Mouse (Mus musculus) forebrain, embryonic 13.5 days (tissue): ENCODE results near the gene Pknox2. TPM values are rescaled to one million over a fixed set of nuclear protein-coding genes. Genes with fewer than 3 reads are reported as not detected.

Source experiments
- ATAC-seq: fragments of 200-750 bp; cut with Nextera tagmentation; 2 replicates; pipeline ENCODE4 v1.8.0; 2017
- H3K27ac ChIP-seq: fragments of 300-500 bp; sonication (generic); 2 replicates; pipeline ENCODE4 v1.5.1; 2015; ENCODE audit warnings: inconsistent platforms, mild to moderate bottlenecking, moderate library complexity
- H3K27me3 ChIP-seq: fragments of 300-500 bp; sonication (generic); 2 replicates; pipeline ENCODE4 v1.6.1; 2015; ENCODE audit warnings: mild to moderate bottlenecking, inconsistent platforms
- H3K36me3 ChIP-seq: fragments of 300-500 bp; sonication (generic); 2 replicates; pipeline ENCODE4 v1.6.1; 2015; ENCODE audit warnings: mild to moderate bottlenecking, inconsistent platforms; ENCODE audit not compliant: poor library complexity, severe bottlenecking
- H3K4me1 ChIP-seq: fragments of 300-500 bp; sonication (generic); 2 replicates; pipeline ENCODE4 v1.6.1; 2015; ENCODE audit warnings: inconsistent platforms
- H3K4me2 ChIP-seq: fragments of 300-500 bp; sonication (generic); 2 replicates; pipeline ENCODE4 v1.6.1; 2015; ENCODE audit warnings: inconsistent platforms, mild to moderate bottlenecking, moderate library complexity
- H3K4me3 ChIP-seq: fragments of 300-500 bp; sonication (generic); 2 replicates; pipeline ENCODE4 v1.5.1; 2015; ENCODE audit warnings: mild to moderate bottlenecking, inconsistent platforms
- H3K9ac ChIP-seq: fragments of 300-500 bp; sonication (generic); 2 replicates; pipeline ENCODE4 v1.6.1; 2015; ENCODE audit warnings: mild to moderate bottlenecking, inconsistent platforms
- H3K9me3 ChIP-seq: fragments of 300-500 bp; sonication (generic); replicated peaks from 2 replicates; pipeline ENCODE4 v1.6.1; 2016; ENCODE audit warnings: inconsistent platforms
- WGBS: fragments of 180-500 bp; shearing (Covaris S2); methylation state at CpG from one replicate; pipeline ENCODE4 v1.1.7; 2015; 5-methylcytosine and 5-hydroxymethylcytosine counted together
- polyA plus RNA-seq: library from polyadenylated mRNA; unstranded; fragments of >200 nt; fragmentation: Nextera tagmentation; extraction: Ambion mirVana; gene quantifications from 2 replicates; pipeline ENCODE4 v1.2.1, GENCODE M21; 2015

The Pknox2 gene
- polyA plus RNA-seq, 1 experiment from 2014 or later, result 18.7 TPM

DNA sequence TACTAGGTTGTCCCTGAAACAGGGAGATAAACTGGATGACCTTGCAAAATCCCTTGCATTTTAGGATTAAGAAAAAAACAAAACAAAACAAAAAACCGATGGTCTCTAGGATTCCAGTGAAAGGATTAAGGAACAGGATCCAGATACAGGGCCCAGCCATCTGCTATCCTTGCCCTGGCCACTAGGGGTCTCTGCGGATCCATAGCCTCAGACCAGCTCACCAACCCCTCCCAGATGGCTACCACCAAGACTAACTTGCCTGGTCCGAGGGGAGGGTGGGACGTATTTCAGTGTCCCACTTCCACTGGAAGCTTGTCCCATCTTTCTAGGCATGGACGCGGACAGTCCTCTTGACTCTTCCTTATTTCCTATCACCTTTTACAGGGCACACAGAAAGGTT is 230.8 kb downstream of the Pknox2 start:
- no peak overlapping the region for H3K9ac ChIP-seq
- WGBS, result 3% methylated on average over 6 of the region's 6 CpGs
- H3K9me3 ChIP-seq, result no peaks in the 10 kb centered on the region
- no peaks in the 10 kb centered on the region for H3K36me3 ChIP-seq
- H3K27ac ChIP-seq, result no peak overlapping the region
- no peak overlapping the region for H3K4me3 ChIP-seq
- peaks cover 19% of the 10 kb centered on the region for H3K4me1 ChIP-seq
- H3K4me2 ChIP-seq, result peak overlapping the region; percentile 13; the same call in 1 of the 2 replicates
- ATAC-seq, result peak; percentile 81
- no peaks in the 10 kb centered on the region for H3K27me3 ChIP-seq

DNA sequence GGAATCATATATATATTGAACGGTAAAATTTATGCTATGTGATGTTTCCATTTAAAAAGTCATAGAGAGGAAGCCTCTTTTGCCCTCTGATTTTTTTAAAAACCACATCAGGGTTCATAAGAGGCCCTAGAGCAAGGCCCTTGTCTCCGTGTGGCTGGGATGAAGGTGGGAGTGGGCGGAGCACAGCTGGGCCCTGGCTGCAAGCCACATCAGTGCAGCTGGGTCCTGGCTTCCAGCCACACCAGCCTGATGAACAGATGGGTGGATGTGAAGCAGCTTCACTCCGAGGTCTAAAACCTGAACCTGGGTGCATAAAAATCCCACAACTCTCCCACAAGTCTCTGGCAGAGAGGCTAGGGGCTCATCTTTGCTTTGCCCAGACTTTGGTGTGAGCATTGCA is 241.8 kb downstream of the Pknox2 start:
- Histone ChIP-seq H3K36me3 (peaks cover 16% of the 10 kb centered on the region), H3K27ac (no peak overlapping the region), H3K4me3 (no peak overlapping the region), H3K4me2 (no peak overlapping the region), H3K9ac (no peak overlapping the region), H3K27me3 (no peaks in the 10 kb centered on the region), H3K9me3 (no peaks in the 10 kb centered on the region), H3K4me1 (peaks cover 9% of the 10 kb centered on the region)
- WGBS, result 69% methylated on average over 4 of the region's 4 CpGs
- no peak for ATAC-seq

DNA sequence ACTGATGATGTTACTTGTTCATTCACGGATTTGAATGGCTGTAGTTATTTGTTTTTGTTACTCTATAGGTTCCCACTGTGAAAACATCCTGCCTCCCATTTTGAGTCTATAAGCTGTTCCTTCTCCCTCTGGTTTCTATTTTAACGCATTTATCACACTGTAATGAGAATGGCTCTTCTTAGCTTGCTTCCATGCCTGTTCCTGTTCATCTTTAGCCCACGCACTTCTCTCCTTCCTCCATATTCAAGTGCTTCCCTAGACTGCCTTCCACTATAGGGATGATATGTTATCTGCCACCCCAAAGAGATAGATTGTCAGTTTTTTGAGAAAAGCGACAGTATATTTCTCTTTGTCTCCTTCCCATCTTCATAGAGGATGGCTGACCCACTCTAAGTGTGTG is 246.7 kb downstream of the Pknox2 start:
- no peak overlapping the region for H3K4me3 ChIP-seq
- H3K36me3 ChIP-seq, result peaks cover 12% of the 10 kb centered on the region
- no peak for ATAC-seq
- H3K27ac ChIP-seq, result no peak overlapping the region
- no peaks in the 10 kb centered on the region for H3K9me3 ChIP-seq
- H3K4me2 ChIP-seq, result no peak overlapping the region
- H3K4me1 ChIP-seq, result peaks cover 1% of the 10 kb centered on the region
- H3K27me3 ChIP-seq, result no peaks in the 10 kb centered on the region
- WGBS, result 90% methylated on average over 4 of the region's 4 CpGs
- H3K9ac ChIP-seq, result no peak overlapping the region

DNA sequence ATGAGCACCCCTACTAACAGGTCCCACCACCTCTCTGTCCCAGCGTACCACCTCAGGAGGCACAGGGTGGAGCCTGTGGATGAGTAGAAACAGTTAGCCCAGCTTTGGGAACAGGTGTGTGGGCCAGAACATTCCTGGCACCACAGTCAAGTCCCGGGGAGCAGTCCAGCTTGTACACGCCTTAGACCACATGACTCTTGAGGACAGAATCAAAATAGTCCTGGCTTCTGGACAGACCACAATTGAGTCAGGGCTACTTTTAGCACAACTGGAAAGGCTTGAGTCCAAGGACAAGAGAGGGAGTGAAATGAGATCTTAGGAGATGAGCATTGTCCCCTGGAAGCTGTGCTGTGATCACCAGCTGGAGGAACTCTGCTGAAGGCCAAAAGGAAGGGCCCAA is 248.6 kb downstream of the Pknox2 start:
- H3K36me3 ChIP-seq, result peaks cover 12% of the 10 kb centered on the region
- no peaks in the 10 kb centered on the region for H3K9me3 ChIP-seq
- H3K4me2 ChIP-seq, result no peak overlapping the region
- H3K4me3 ChIP-seq, result no peak overlapping the region
- no peak overlapping the region for H3K27ac ChIP-seq
- no peak overlapping the region for H3K9ac ChIP-seq
- no peaks in the 10 kb centered on the region for H3K4me1 ChIP-seq
- H3K27me3 ChIP-seq, result no peaks in the 10 kb centered on the region
- WGBS, result 98% methylated on average over 3 of the region's 3 CpGs
- ATAC-seq, result no peak

DNA sequence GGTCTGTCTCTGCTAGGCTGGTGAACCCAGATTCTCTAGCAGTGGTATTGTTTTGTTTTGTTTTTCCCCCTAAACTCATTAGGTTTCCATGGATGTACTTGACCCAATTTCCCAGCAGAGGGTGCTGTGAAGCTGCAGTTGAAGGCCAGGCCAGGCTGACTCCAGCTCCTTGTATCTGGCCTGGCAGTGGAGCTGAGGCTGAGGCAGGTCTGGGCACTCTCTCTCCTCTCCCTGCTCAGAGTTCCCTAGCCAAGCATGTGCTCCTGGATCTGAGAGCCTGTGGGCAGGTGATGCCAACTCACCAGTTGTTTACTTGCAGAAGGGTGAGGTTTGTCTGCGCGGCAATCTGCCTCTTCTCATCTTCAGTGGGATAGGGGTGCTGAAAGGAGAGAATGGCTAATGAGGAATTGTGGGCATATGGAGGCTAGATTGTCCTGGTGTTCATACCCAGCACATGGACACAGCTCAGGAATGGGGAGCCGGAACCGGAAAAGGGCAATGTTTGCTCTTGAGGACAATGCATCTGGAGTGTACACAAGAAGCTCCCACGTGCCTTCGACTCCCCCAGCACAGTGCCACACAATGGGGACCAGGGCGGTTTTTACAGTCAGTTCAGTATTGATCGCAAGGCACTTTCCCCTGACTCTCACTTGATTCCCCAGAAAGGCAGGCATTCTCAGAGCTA is 252.1 kb downstream of the Pknox2 start:
- Histone ChIP-seq H3K4me3 (no peak overlapping the region), H3K9ac (peak overlapping the region; percentile 23; the same call in 1 of the 2 replicates), H3K4me1 (no peaks in the 10 kb centered on the region), H3K27ac (no peak overlapping the region), H3K27me3 (no peaks in the 10 kb centered on the region), H3K4me2 (no peak overlapping the region), H3K36me3 (peaks cover 19% of the 10 kb centered on the region), H3K9me3 (no peaks in the 10 kb centered on the region)
- peak; percentile 86 for ATAC-seq
- WGBS, result 76% methylated on average over 8 of the region's 8 CpGs

DNA sequence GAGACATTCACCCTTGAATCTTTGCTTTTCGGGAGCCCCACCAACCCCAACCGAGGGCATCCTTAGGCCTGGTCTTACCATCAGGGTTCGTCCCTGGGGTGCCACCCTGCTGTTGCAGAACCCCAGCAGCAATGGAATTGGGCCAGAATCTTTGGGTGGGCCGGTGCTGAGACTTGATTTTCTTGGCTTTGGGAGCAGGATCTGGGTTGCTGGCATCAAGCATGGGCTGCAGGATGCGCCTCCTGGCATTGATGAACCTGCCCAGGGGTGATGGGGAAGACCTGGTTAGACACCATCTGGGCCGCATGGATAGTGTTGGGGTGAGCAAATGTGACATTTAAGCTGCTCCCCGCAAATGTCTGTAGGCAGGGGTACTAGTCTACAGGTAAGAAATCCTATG is 253.0 kb downstream of the Pknox2 start:
- no peak overlapping the region for H3K9ac ChIP-seq
- H3K4me3 ChIP-seq, result no peak overlapping the region
- H3K9me3 ChIP-seq, result no peaks in the 10 kb centered on the region
- H3K4me2 ChIP-seq, result no peak overlapping the region
- ATAC-seq, result no peak
- H3K4me1 ChIP-seq, result no peaks in the 10 kb centered on the region
- WGBS, result 92% methylated on average over 7 of the region's 7 CpGs
- H3K27ac ChIP-seq, result no peak overlapping the region
- no peaks in the 10 kb centered on the region for H3K27me3 ChIP-seq
- H3K36me3 ChIP-seq, result peaks cover 19% of the 10 kb centered on the region

DNA sequence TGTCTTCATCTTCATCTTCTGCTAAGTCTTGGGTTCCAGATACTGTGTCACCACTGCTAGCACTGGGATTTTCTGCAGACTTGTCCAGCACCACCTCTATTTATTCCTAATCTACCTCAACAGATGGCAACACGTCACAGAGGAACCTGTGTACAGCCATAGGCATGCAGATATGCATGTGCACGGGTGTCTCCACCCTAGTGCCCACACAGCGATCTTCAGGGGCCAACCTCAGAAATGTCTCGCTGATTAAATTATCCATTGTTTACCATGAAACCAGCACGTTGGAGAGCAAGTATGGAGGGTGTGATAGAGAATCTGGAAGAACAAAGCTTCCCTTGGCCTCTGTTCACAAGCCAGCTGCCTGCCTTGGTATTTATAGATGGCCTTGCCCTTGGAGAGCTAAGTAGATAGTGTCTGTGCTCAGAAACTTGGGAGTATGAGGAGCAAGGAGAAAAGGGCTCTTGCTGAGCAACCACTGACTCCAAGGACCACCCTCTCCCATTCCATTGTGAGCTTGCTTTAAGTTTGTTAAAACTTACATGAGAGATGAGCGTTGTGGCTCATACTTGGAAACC is 253.7 kb downstream of the Pknox2 start:
- H3K4me1 ChIP-seq, result no peaks in the 10 kb centered on the region
- WGBS, result 84% methylated on average over 6 of the region's 6 CpGs
- no peak for ATAC-seq
- no peak overlapping the region for H3K9ac ChIP-seq
- H3K27me3 ChIP-seq, result no peaks in the 10 kb centered on the region
- H3K4me2 ChIP-seq, result no peak overlapping the region
- H3K9me3 ChIP-seq, result no peaks in the 10 kb centered on the region
- no peak overlapping the region for H3K27ac ChIP-seq
- H3K4me3 ChIP-seq, result no peak overlapping the region
- H3K36me3 ChIP-seq, result peaks cover 19% of the 10 kb centered on the region

DNA sequence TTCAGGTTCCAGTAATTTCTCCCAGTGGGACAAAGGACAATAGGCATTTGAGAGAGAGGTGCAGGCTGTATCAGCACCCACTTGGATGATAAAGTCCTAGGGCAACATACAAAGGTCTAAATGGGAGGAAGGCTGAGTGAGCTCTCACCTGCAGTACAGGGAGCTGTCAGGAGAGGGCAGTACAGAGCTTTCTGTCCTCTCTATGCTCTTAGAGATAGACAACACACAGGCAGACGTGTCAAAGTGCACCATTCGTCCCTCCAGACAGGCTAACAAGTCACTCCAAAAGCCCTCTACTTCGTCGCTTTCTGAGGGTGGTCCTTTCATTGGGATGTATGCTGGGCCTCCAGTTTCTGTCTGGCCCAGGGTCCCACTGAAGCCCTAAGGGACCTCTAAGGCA is 256.7 kb downstream of the Pknox2 start:
- no peaks in the 10 kb centered on the region for H3K4me1 ChIP-seq
- 28% methylated on average over 4 of the region's 4 CpGs for WGBS
- ATAC-seq, result no peak; the same call in 1 of the 2 replicates

DNA sequence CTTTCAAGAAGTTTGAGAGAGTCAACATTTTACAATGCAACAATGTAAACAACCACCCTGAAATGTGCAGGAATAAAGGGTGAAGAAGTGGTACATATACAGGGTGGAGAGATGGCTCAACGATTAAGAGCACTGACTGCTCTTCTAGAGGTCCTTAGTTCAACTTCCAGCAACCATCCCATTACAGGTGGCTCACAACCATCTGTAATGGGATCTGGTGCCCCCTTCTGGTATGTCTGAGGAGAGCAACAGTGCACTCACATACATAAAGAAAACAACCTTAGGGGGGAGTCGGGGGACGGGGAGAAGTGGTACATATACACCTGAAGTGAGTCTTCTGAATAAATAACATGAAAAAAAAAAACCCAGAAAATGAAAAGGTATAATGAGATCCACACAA is 262.0 kb downstream of the Pknox2 start:
- H3K27me3 ChIP-seq, result no peaks in the 10 kb centered on the region
- no peak overlapping the region for H3K27ac ChIP-seq
- peaks cover 7% of the 10 kb centered on the region for H3K36me3 ChIP-seq
- no peak overlapping the region for H3K4me2 ChIP-seq
- WGBS, result 60% methylated on average over 3 of the region's 3 CpGs
- H3K9ac ChIP-seq, result no peak overlapping the region
- no peak overlapping the region for H3K4me3 ChIP-seq
- H3K4me1 ChIP-seq, result peaks cover 20% of the 10 kb centered on the region
- no peaks in the 10 kb centered on the region for H3K9me3 ChIP-seq
- no peak for ATAC-seq

More for the DNA sequence above, 256.7 kb downstream of the Pknox2 start:
- Histone ChIP-seq H3K9me3 (no peaks in the 10 kb centered on the region), H3K36me3 (peaks cover 19% of the 10 kb centered on the region), H3K4me3 (no peak overlapping the region), H3K4me2 (no peak overlapping the region), H3K27me3 (no peaks in the 10 kb centered on the region), H3K27ac (no peak overlapping the region), H3K9ac (no peak overlapping the region)

DNA sequence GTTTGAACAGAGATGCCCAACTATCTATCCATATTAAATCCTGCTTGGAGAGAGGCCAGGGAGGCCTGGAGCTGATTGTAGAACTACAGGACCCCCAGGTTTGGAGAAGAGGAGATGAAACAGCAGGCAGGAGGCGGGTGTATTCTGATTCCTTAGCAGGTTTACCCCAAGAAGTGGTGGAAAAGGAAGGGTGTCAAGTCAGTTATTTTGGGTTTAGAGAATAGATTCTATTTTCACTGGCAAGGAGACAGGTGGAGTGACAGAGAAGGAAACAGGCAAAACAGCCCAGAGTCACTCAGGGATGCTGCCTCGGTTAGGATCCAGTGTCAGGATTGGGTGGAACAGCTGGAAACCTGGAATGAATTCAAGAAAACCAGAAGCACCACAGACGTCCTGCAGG is 263.6 kb downstream of the Pknox2 start:
- no peaks in the 10 kb centered on the region for H3K27me3 ChIP-seq
- H3K9me3 ChIP-seq, result no peaks in the 10 kb centered on the region
- no peak overlapping the region for H3K4me3 ChIP-seq
- no peak overlapping the region for H3K4me2 ChIP-seq
- ATAC-seq, result no peak
- H3K9ac ChIP-seq, result no peak overlapping the region
- WGBS, result 59% methylated on average over 3 of the region's 3 CpGs
- 0 out of 2 replicates have a peak overlapping the region, but pooled peaks have one; percentile 16 for H3K27ac ChIP-seq
- H3K36me3 ChIP-seq, result peaks cover 23% of the 10 kb centered on the region
- peaks cover 20% of the 10 kb centered on the region for H3K4me1 ChIP-seq

DNA sequence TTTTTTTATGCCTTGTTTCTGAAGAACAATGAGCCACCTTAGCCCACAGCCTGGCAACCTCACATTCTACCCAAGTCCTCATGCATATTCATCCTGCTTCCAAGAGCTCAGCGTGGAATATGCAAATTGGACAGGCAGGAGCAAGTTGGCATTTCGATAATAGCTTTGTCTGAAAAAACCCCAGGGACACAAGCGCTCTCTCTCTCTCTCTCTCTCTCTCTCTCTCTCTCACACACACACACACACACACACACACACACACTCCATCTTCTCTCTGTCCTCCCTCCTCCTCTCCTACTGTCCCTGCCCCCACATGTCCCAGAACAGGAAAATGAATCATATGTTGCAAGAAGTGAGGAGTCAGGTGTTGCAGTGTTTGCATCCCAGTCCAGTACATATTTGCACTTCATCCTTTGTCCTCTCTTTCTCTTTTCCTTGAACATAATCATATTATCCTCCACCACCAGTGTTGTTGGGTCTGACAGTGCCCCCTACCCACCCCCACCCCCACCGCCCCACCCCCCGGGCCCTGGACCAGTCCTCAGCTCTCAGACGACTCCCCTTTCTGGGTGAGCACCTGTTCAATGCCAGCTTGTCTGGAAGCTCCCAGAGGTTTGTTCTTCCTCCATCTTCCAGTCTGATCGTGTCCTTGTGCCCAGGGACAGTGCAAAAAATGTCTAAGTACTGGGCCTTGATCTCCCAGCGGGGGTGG is 265.0 kb downstream of the Pknox2 start:
- Histone ChIP-seq H3K4me1 (peaks cover 20% of the 10 kb centered on the region), H3K4me2 (no peak overlapping the region), H3K27me3 (no peaks in the 10 kb centered on the region), H3K4me3 (no peak overlapping the region), H3K9ac (peak overlapping the region; percentile 21; the same call in 1 of the 2 replicates), H3K27ac (peak overlapping the region; percentile 83), H3K9me3 (no peaks in the 10 kb centered on the region), H3K36me3 (peaks cover 37% of the 10 kb centered on the region)
- WGBS, result 33% methylated on average over 8 of the region's 8 CpGs
- peak; percentile 93 for ATAC-seq

DNA sequence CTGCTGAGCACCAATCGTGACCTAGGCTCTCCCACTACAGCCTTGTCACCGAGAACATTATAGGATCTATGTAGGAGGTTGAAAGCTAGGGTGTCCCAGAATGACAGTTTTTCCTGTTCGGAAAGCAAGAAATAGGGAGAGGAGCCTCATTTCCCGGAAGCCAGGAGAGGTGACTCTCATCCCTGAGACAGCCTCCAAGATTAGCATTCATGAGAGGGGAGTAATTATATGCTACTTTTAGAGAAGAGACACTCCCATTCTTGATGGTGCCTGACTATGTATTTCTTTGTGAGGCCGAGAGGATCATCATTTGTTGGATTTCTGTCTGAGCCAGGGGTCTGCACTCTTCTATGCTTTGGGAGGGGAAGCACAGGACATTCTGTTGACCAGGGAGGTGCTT is 265.6 kb downstream of the Pknox2 start:
- Histone ChIP-seq H3K4me2 (peak overlapping the region; percentile 24; the same call in 1 of the 2 replicates), H3K9me3 (no peaks in the 10 kb centered on the region), H3K9ac (no peak overlapping the region), H3K36me3 (peaks cover 43% of the 10 kb centered on the region), H3K4me3 (no peak overlapping the region), H3K27ac (peak overlapping the region; percentile 83), H3K4me1 (peaks cover 20% of the 10 kb centered on the region), H3K27me3 (no peaks in the 10 kb centered on the region)
- 53% methylated on average over 5 of the region's 5 CpGs for WGBS
- peak; percentile 44 for ATAC-seq
